Mouse (Mus musculus) kidney, adult 2 months (tissue): ENCODE results near the gene Slc9a9.

ENCODE experiments used
- CTCF ChIP-seq: fragments of 200-500 bp; conservative IDR thresholded peaks from 2 replicates; pipeline ENCODE4 v1.5.1; 2011; ENCODE audit warnings: low read depth, mild to moderate bottlenecking, control low read depth, low read length, moderate library complexity, mixed read lengths; ENCODE audit not compliant: insufficient read depth, insufficient read length
- POLR2A ChIP-seq: fragments of 200-500 bp; IDR thresholded peaks from one replicate; pipeline ENCODE4 v1.6.1; 2011; ENCODE audit warnings: low read depth, low read length, control low read depth

GRCm38 (mm10) chr9:94740841-94741240 lies 71.1 kb downstream of the Slc9a9 start:
- no peak for TF ChIP-seq CTCF
- no peak for TF ChIP-seq POLR2A
